Mouse (Mus musculus) ES-Bruce4 (cell line): Measurements from ENCODE around the gene Frmd5.
"Not testable (repeated sequence)": the region's sequence is repeated elsewhere in the genome, so short reads cannot be mapped to it uniquely, and the experiment has no call there.

Source experiments
- CTCF ChIP-seq: IDR thresholded peaks from one replicate; pipeline ENCODE4 v1.8.1; 2011; ENCODE audit warnings: low read depth, low read length
- EP300 ChIP-seq: IDR thresholded peaks from 2 replicates; pipeline ENCODE4 v1.6.1; 2011; ENCODE audit warnings: low read depth, low read length; ENCODE audit not compliant: insufficient read depth
- POLR2A ChIP-seq: IDR thresholded peaks from one replicate; pipeline ENCODE4 v1.8.1; 2011; ENCODE audit warnings: low read length; ENCODE audit not compliant: insufficient read depth

- not testable (repeated sequence) for TF ChIP-seq EP300, POLR2A, CTCF
Measured at GRCm38 (mm10) chr2:121810876-121811275, 4.0 kb upstream of the Frmd5 start.
